Mouse (Mus musculus) thymus, adult 2 months (tissue): Measurements from ENCODE around the gene Smco3. TPM values are rescaled to one million over a fixed set of nuclear protein-coding genes. Genes with fewer than 3 reads are reported as not detected.

Experiments
- DNase-seq: peaks from one replicate; pipeline ENCODE4 v3.0.0; 2021
- H3K27ac ChIP-seq: fragments of 200-500 bp; 2 replicates; pipeline ENCODE4 v1.5.1; 2012; ENCODE audit warnings: low read length, control low read depth; ENCODE audit not compliant: control insufficient read depth, insufficient read depth
- H3K27me3 ChIP-seq: fragments of 200-500 bp; 2 replicates; pipeline ENCODE4 v1.6.1; 2012; ENCODE audit warnings: mild to moderate bottlenecking, low read length, moderate library complexity, mixed read lengths; ENCODE audit not compliant: control insufficient read depth, insufficient read depth
- H3K36me3 ChIP-seq: fragments of 200-500 bp; 2 replicates; pipeline ENCODE4 v1.6.1; 2012; ENCODE audit warnings: mild to moderate bottlenecking, low read length, moderate library complexity; ENCODE audit not compliant: control insufficient read depth, insufficient read depth
- H3K4me1 ChIP-seq: fragments of 200-500 bp; replicated peaks from 2 replicates; pipeline ENCODE4 v1.6.1; 2012; ENCODE audit warnings: low read length; ENCODE audit not compliant: control insufficient read depth, insufficient read depth
- H3K4me3 ChIP-seq: fragments of 200-500 bp; 2 replicates; pipeline ENCODE4 v1.5.1; 2012; ENCODE audit warnings: mild to moderate bottlenecking, low read length, control low read depth, moderate library complexity; ENCODE audit not compliant: control insufficient read depth, insufficient read depth
- CTCF ChIP-seq: fragments of 200-500 bp; IDR thresholded peaks from 2 replicates; pipeline ENCODE4 v1.5.1; 2012; ENCODE audit warnings: mild to moderate bottlenecking, control low read depth, low read length, moderate library complexity, borderline replicate concordance; ENCODE audit not compliant: control insufficient read depth, poor library complexity, insufficient read depth; ENCODE audit errors: extremely low read depth
- POLR2A ChIP-seq: fragments of 200-500 bp; IDR thresholded peaks from 2 replicates; pipeline ENCODE4 v1.6.1; 2012; ENCODE audit warnings: mild to moderate bottlenecking, low read length, control low read depth, moderate library complexity; ENCODE audit not compliant: control insufficient read depth, poor library complexity, insufficient read depth; ENCODE audit errors: extremely low read depth
- WGBS: fragments of 180-500 bp; shearing (Covaris S2); methylation state at CpG from one replicate; pipeline ENCODE4 v1.1.7; 2018; 5-methylcytosine and 5-hydroxymethylcytosine counted together
- polyA plus RNA-seq: library from polyadenylated mRNA; depleted of rRNA; stranded (reverse); fragments of >200 nt; gene quantifications from 2 replicates; pipeline ENCODE4 v1.2.3, GENCODE M21; 2012; rRNA removed

The Smco3 gene
- polyA plus RNA-seq, 1 experiment: 0.24 TPM

- 79% methylated on average over 5 of the region's 5 CpGs for WGBS
These were observed 45.8 kb downstream of the Smco3 start for GRCm38 (mm10) chr6:136789391-136789971.

GRCm38 (mm10) chr6:136782761-136783160, 52.5 kb downstream of the Smco3 start:
- 95% methylated on average over 9 of the region's 9 CpGs for WGBS
- DNase-seq: no peak
- Histone ChIP-seq H3K36me3 (no peaks in the 10 kb centered on the region), H3K4me1 (no peaks in the 10 kb centered on the region), H3K27ac (no peak overlapping the region), H3K4me3 (no peak overlapping the region), H3K27me3 (no peaks in the 10 kb centered on the region)
- TF ChIP-seq CTCF: no peak
- TF ChIP-seq POLR2A: no peak

More at GRCm38 (mm10) chr6:136789391-136789971, 45.8 kb downstream of the Smco3 start:
- Histone ChIP-seq H3K4me1 (peaks cover 13% of the 10 kb centered on the region), H3K4me3 (no peak overlapping the region), H3K36me3 (no peaks in the 10 kb centered on the region), H3K27ac (no peak overlapping the region; the same call in 1 of the 2 replicates), H3K27me3 (no peaks in the 10 kb centered on the region)
- DNase-seq: no peak
- no peak for TF ChIP-seq CTCF
- no peak for TF ChIP-seq POLR2A

- Histone ChIP-seq H3K27me3 (no peaks in the 10 kb centered on the region), H3K36me3 (no peaks in the 10 kb centered on the region), H3K4me3 (no peak overlapping the region), H3K27ac (no peak overlapping the region), H3K4me1 (no peaks in the 10 kb centered on the region)
- 95% methylated on average over 12 of the region's 12 CpGs for WGBS
- no peak for DNase-seq
- no peak for TF ChIP-seq CTCF
- no peak for TF ChIP-seq POLR2A
These were observed 53.1 kb downstream of the Smco3 start for GRCm38 (mm10) chr6:136782146-136782545.

GRCm38 (mm10) chr6:136781377-136781986, 53.8 kb downstream of the Smco3 start, which contains the start of gene Gucy2c:
TSS of gene Gucy2c (minus strand) at chr6:136781765.
- no peaks in the 10 kb centered on the region for H3K4me1 ChIP-seq
- H3K27ac ChIP-seq: no peak within 1 kb of the TSS
- 88% methylated on average over 20 of the region's 20 CpGs for WGBS
- no peak for DNase-seq
- H3K27me3 ChIP-seq: no peaks in the 10 kb centered on the region
- no peaks in the 10 kb centered on the region for H3K36me3 ChIP-seq
- TF ChIP-seq POLR2A (no peak), CTCF (no peak)
- H3K4me3 ChIP-seq: no peak within 1 kb of the TSS

Other genes with a start within 250 kb of the Smco3 start
- 31.4 and 37.1 TPM in 2 replicates for gene Plbd1, start 173.5 kb downstream of the Smco3 start, polyA plus RNA-seq
- 0.22 and 0.31 TPM in 2 replicates for gene Gucy2c, start 53.7 kb downstream of the Smco3 start, polyA plus RNA-seq
- gene Hist4h4, start 31.0 kb downstream of the Smco3 start, polyA plus RNA-seq: 14.5 and 17.8 TPM in 2 replicates
- 309 and 326 TPM in 2 replicates for gene H2afj, start 27.2 kb downstream of the Smco3 start, polyA plus RNA-seq
- 0.86 and 2.3 TPM in 2 replicates for gene BC049715, start 7.8 kb downstream of the Smco3 start, polyA plus RNA-seq
- gene Wbp11, start 7.2 kb downstream of the Smco3 start, polyA plus RNA-seq: 72.3 and 91.3 TPM in 2 replicates
- 12.8 and 13.3 TPM in 2 replicates for gene Art4, start 22.3 kb upstream of the Smco3 start, polyA plus RNA-seq
- gene Mgp, start 40.4 kb upstream of the Smco3 start, polyA plus RNA-seq: 173 and 274 TPM in 2 replicates
- gene Erp27, start 86.7 kb upstream of the Smco3 start, polyA plus RNA-seq: 1.8 and 2.4 TPM in 2 replicates
- gene Pde6h, start 88.4 kb upstream of the Smco3 start, polyA plus RNA-seq: 0.01 TPM in 1 of 2 replicates, not detected in the other
- gene Arhgdib, start 106.4 kb upstream of the Smco3 start, polyA plus RNA-seq: 644 and 667 TPM in 2 replicates